Mouse (Mus musculus) forebrain, embryonic 11.5 days (tissue): ENCODE results near the gene Zc3h8. TPM values are rescaled to one million over a fixed set of nuclear protein-coding genes. Genes with fewer than 3 reads are reported as not detected.

Experiments
- microRNA-seq: library from miRNA; unstranded; fragments of <30 nt; microRNA quantifications from one replicate; pipeline ENCODE4, GENCODE M21; 2016; ENCODE audit not compliant: insufficient number of aligned reads
- polyA plus RNA-seq: library from polyadenylated mRNA; unstranded; fragments of >200 nt; fragmentation: Nextera tagmentation; extraction: Ambion mirVana; gene quantifications from 2 replicates; pipeline ENCODE4 v1.2.1, GENCODE M21; 2014

Zc3h8 gene
- polyA plus RNA-seq, 1 experiment from 2014 or later: 10.8 TPM

Small RNA genes lying within 50 kb of the gene (microRNA-seq; reads per million reads assigned to microRNA genes)
- gene Gm22859: not detected

Other genes with a start within 250 kb of the Zc3h8 start
- 4.4 and 4.5 TPM in 2 replicates for gene Mertk, start 245.1 kb downstream of the Zc3h8 start, polyA plus RNA-seq
- gene Tmem87b, start 126.0 kb downstream of the Zc3h8 start, polyA plus RNA-seq: 21.9 and 24.2 TPM in 2 replicates
- 2.2 and 2.9 TPM in 2 replicates for gene Fbln7, start 81.1 kb downstream of the Zc3h8 start, polyA plus RNA-seq
- gene Zc3h6, start 23.3 kb upstream of the Zc3h8 start, polyA plus RNA-seq: 2.8 and 2.9 TPM in 2 replicates
- gene Gm10762, start 23.6 kb upstream of the Zc3h8 start, polyA plus RNA-seq: 22.8 and 25.3 TPM in 2 replicates
- gene Vinac1, start 104.1 kb upstream of the Zc3h8 start, polyA plus RNA-seq: 0.05 and 0.08 TPM in 2 replicates
- 16.7 and 16.8 TPM in 2 replicates for gene Ttl, start 121.9 kb upstream of the Zc3h8 start, polyA plus RNA-seq
- 30.9 and 33.9 TPM in 2 replicates for gene Polr1b, start 156.9 kb upstream of the Zc3h8 start, polyA plus RNA-seq
- gene Chchd5, start 185.6 kb upstream of the Zc3h8 start, polyA plus RNA-seq: 24.5 TPM in 2 replicates